Mouse (Mus musculus): ENCODE measurements around the gene Gpr179.

GRCm38 (mm10) chr11:97401082-97401481 is 49.2 kb upstream of the Gpr179 start:
- no peak for TF ChIP-seq GATA1 (IDR thresholded peaks at IDR 0.05; ENCODE audit: low read length)
- no peak for TF ChIP-seq TAL1 (IDR thresholded peaks at IDR 0.05; ENCODE audit: low read length)
